Mouse (Mus musculus): ENCODE data around the gene Fam168b.

The Fam168b gene

DNA sequence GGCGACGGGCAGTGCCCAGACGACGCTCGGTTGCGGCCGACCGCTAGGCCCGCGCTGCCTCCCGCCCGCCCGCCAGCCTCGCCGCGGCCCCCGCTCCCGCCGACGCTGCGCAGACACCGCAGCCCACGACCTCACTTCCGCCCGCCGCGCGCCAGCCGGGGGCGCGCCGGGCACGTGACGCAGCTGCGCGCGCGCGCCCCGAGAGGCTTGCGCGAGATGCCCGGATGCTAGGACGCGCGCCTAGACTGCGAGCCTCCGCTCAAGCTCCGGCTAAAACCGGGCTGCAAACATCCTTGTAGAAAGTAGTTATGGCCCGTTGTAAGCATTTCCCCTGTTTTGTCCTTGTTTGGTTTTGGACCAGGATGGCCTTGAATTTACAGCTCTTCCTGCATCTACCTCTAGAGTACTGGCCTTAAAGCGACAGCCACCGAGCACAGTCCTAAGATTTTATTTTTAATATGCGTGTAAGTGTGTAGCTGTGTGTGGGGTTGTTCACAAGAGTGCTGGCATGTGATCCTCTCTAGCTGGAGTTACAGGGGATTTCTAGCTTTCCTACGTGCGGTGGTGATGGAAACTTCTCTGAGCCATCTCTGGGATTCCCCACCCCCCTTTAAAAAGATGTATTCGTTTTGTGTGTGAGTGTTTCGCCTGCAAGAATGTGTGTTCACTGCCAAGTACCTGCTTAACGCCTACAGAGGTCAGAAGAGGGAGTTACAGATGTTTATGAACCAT is at the start of gene Fam168b:
Fam168b (minus strand) TSS at position 179 of the 732 bp plus-strand sequence.
- DNase-seq: peak; percentile 92

DNA sequence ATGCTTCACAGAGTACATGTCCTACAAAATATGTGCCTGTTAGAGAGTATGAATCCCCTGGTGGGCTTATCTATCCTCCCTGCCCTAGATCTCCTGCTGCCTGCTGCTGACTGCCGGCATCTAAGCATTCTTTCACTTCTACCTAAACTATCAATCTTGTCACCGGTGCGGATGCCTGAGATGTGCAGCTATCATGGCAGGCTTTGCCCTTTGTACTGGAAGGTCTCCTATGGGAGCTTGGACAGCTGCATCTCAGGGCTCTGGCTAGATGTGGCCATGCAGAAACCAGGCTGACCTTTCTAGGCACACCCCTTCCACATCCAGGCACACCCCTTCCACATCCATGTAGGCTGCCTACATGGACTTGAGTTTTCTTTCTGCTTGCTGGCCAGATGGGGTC is 49.6 kb upstream of the Fam168b start:
- DNase-seq: no peak

- DNase-seq: peak; percentile 18
Measured at GRCm38 (mm10) chr1:34891559-34892289, 48.9 kb upstream of the Fam168b start.

DNA sequence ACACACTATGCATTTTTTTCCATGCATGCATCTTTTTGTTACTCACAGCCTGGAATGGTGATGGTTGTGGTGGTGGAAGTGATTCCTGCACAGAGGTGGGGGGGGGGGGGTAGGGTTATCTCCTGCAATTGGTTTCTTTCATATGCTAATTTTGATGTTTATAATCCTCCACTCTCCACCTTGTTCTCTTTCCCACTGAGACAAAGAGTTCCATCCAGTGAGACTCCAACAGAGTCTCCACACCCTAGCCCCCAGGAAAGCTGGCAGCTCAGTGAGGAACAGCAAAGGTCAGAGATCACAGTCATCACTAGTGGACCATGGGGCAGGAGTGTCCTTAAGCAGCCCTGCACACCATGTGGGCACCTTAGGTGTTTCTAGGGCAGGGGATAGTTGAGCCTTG is 40.9 kb upstream of the Fam168b start:
- no peak for DNase-seq

DNA sequence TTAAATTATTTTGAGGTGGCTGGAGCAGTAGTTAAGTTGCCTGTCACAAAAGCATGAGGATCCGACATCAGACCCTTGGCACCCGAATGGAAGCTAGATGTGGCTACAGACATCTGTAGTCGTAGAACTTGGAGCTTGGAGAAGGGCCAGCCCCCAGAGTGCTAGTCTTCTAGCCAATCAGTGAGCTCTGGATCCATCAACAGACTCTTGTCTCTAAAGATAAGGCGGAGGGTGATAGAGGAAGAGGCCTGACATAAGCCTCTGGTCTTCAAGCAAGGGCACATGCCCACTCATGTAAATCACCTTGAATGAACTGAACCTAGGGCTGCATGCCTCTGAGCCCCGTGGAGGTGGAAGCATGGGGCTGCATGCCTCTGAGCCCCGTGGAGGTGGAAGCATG is 36.7 kb upstream of the Fam168b start:
- no peak for DNase-seq

DNA sequence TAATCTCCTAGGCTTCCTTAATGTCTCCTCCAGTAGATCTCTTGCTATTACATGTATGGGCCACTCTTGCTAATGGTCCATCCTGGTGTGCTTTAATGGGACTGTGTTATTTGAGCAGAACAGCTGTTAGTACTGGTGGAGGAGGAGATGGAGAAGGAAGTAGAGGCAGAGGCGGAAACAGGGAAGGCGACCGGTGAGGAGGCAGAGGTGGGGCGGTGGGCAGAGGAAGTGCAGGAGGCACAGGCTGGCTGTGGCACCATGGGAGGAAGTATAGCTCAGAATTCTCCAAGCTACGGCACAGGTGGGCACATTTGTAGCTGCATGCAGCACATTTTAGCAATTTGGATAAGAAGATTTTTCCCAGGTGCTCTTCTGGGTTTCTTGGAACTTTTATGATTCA is 30.7 kb upstream of the Fam168b start:
- no peak for DNase-seq

GRCm38 (mm10) chr1:34871170-34871569 is 28.3 kb upstream of the Fam168b start:
- no peak for DNase-seq

DNA sequence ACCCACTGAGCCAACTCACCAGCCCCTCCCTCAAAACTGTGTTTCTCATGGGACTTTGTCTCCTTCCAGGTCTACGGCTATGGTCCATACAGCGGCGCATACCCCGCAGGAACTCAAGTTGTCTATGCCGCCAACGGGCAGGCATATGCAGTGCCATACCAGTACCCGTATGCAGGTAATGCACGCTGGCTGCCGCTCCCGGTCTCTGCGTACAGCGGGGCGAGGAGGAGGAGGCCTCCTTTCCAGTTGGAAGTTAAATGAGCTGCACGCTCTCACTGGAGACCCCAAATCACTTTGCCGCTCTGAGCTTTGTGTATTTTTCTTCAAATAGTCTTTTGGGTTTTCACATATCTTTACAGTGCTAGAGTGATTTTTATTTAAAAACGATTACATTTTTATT is 26.4 kb upstream of the Fam168b start:
- no peak for DNase-seq

GRCm38 (mm10) chr1:34868391-34868790 is 25.5 kb upstream of the Fam168b start:
- no peak for DNase-seq

GRCm38 (mm10) chr1:34867574-34867955 is 24.7 kb upstream of the Fam168b start:
- no peak for DNase-seq

DNA sequence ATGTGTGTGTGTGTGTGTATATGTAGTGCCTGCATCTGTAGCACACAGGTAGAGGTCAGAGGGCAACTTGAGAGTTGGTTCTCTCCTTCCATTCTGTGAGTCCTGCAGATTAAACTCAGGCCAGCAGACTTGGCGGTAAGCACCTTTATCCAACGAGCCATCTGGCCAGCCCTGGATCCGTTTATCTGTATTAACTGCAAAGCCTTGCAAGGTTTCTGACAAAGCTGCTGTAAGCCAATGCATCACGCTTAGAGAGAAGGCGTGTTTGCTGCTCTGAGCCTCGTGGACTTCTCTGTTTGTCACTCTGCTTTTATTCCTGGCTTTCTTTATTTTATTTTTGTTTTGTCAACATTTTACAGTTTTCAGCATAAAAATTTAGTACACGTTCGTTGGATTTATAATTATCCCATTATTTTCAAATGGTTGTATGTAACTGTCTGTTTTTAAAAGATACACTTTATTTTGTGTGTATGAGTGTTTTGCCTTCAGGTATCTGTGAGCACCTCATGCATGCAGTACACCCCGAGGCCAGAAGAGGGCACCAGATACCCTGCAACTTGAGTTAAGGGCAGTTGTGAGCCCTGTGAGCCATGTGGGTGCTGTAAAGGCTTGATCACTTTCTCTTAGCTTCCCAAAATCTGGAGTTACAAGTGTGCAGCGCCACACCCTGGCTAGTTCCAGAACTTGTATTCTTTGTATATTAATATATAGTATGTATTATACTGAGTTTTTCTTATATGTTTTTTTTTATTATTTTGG is 24.1 kb upstream of the Fam168b start:
- DNase-seq: peak; percentile 95

DNA sequence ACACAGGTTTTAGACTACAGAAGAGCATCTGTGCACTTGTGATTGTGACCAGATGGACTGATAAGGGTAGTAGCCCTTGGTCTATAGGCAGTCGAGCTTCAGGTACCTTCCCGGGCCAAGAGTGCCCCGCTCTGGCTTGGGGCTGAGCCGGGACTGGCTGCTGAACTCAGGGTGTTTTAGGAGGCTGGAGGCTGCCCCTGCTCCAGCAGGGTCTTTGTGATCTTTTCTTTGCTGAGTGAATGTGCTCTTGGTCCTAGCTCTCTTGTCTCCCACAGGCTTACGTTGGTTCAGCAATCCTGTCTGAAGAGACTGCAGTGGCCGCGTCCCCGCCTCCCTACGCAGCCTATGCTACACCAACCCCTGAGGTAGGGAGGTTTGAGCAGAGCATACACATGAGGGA is 23.0 kb upstream of the Fam168b start:
- DNase-seq: no peak

DNA sequence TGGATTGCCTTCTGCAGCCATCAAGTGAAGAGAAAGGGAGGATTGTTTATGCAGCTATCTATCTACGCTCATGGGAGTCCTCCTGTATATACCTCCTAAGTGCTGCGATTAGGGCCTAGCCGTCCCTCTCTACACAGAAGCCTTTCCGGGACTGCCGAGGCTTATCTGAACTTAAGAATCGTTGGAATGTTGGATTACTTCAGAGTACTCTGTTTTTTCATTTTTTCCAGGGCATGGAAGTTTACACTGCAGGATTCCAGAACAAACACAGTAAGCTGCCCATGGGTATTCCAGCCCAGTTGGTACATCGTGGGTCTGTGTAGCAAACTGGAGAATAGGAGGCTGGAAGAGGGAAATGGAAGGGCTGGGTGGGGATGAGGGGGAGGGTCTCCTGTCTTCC is 21.4 kb upstream of the Fam168b start:
- DNase-seq: no peak

GRCm38 (mm10) chr1:34863323-34863722 is 20.5 kb upstream of the Fam168b start:
- DNase-seq: no peak

GRCm38 (mm10) chr1:34862877-34863276 is 20.0 kb upstream of the Fam168b start:
- no peak for DNase-seq

DNA sequence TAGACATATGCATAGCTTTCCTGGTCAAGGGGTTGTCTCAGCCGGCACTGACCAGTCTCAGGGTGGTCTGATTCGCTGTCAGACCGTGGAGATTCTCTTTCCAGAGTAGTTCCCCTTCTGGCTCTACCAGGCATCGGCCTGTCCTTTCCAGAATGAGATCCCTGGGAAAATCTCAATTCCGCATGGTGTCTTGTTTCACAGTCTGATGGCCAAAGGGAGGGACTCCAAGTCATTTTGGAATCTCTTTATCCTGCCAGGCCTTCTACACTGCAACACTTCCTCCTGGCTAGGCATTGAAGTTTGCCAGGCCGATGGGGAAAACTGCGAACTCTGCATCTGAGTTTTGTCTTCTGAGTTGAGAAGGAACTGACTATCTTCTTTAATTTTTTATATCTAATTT is 17.3 kb upstream of the Fam168b start:
- DNase-seq: no peak

GRCm38 (mm10) chr1:34859761-34860160 is 16.9 kb upstream of the Fam168b start:
- no peak for DNase-seq

- DNase-seq: no peak
Measured at GRCm38 (mm10) chr1:34858671-34859070, 15.8 kb upstream of the Fam168b start.

DNA sequence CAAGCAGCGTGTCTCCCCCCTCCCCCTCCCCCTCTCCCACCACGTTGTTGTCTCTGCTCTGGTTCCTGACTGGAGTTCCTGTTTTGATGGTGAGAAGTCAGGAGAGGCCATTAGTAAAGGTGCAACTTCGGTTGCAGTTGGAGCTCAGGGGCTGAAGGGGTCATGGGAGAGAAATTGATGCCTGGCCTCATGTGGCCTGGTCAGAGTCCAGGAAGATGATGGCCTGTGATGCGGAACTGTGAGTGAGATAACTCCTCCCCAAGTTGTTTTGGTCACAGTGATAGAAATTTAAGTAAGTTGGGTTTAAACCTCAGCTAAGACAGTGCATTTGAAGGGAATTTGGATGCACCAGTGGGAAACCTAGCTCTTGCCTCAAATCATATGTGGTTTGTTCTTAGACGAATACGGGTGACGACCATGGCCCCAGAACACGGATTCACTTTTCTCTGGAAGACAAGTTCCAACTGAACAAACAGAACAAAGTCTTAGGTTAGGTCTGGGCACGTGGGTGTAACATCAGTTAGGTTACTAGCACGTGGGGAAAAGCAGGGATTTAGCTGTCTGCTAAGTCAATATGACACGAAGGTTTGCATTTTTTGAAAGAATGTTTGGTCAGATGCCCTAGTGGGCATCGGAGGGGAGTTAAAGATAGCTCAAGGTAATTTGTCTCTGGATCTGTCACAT is 12.3 kb upstream of the Fam168b start:
- no peak for DNase-seq

- no peak for DNase-seq
Measured at GRCm38 (mm10) chr1:34853786-34854185, 10.9 kb upstream of the Fam168b start.

DNA sequence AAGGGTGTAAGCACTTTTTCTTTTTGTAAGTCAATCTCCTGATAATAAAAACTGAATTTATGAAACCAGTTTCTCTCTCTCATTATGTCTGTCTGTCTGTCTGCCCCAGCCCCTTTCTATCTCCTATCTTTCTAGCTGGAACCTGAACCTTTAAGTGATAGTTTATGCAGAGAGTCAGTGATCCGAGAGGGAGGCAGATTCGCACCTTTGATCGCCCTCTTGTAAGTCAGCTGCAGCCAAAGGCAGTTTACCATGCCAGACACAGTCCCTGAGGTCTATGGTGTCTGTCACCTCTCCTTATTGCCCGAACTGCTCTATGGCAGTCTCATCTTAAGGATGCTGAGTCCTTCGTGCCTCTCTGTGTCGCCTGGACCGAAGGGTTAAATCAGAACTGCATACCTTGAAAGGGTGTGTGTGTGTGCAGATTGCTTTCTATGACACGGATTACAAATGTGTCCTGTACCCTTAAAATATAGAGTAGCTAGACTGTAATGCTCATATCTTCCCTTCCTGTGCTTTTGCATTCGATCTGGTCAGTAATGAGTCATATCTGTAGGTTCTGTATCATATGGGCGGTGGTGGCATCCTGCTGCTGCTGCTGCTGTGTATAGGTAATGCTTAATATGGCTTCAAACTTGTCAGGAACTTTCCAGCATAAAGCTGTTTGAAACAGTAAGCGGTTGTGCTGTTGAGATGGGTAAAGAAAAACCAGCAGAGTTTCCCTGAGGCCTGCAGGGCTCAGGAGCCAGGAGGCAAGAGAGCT is 9.4 kb upstream of the Fam168b start:
- DNase-seq: no peak

GRCm38 (mm10) chr1:34851562-34851961 is 8.7 kb upstream of the Fam168b start:
- DNase-seq: peak; percentile 55

Measured in thymus, postnatal 14 days (tissue).